In genomic region chr1:88621214-88621613, GRCm38 (mm10) we compare ENCODE assay signal across 30 mouse cellular contexts.
DNase-seq lines count a peak whose midpoint lies in the region; ATAC-seq and TF ChIP-seq lines count a peak whose summit lies in the region.
"Had no signal": no experiment of that assay in that cellular context is flagged by ENCODE, and none has a peak within 500 bp of the region (broad histone marks: within the 10 kb centered on the region; RNA-seq: fewer than 3 reads in every experiment).

No protein-coding gene starts in this region.

- no peak for TF ChIP-seq POLR2A in thymus, adult 2 months (IDR thresholded peaks at IDR 0.05; ENCODE audit: control insufficient read depth, extremely low read depth, insufficient read depth, low read length, poor library complexity)

- peak overlapping the region; percentile 99 for H3K27ac ChIP-seq in thymus, adult 2 months (ENCODE audit: control insufficient read depth, insufficient read depth, low read length)
- H3K27ac ChIP-seq: embryonic facial prominence, embryonic 12.5 days; heart, adult 2 months; hindbrain, postnatal 0 days; kidney, postnatal 0 days; limb, embryonic 13.5 days; macrophage; neural tube, embryonic 12.5 days; stomach, embryonic 15.5 days had no signal

- peak; percentile 28 to 45 for DNase-seq in kidney, postnatal 4 days
- no peak for DNase-seq in kidney, postnatal 25 days
- DNase-seq in thymus, adult 2 months = peak; percentile 38
- DNase-seq in thymus, postnatal 10 days (ENCODE audit: low spot score in 2 of 2) = no peak
- peak; percentile 38 for DNase-seq in thymus, postnatal 25 days
- no peak for DNase-seq in yolk sac, embryonic 10.5 days (ENCODE audit: low spot score)
- no peak for DNase-seq in heart, adult 8-10 months (ENCODE audit: low spot score)
- DNase-seq: adrenal gland, postnatal 25 days; B cell, adult 2 months; cerebellum, adult 11-12 months; cerebellum, adult 9-11 months; embryo, embryonic 11 days; gastrocnemius, postnatal 25 days; heart, adult 2 months; heart, postnatal 14 days; kidney, adult 8-10 months; liver, postnatal 0 days had no signal

- no peaks in the 10 kb centered on the region for H3K36me3 ChIP-seq in thymus, adult 2 months (ENCODE audit: control insufficient read depth, insufficient read depth, low read length)
- H3K36me3 ChIP-seq: embryonic facial prominence, embryonic 12.5 days; heart, embryonic 13.5 days; limb, embryonic 13.5 days; neural tube, embryonic 12.5 days; stomach, embryonic 15.5 days had no signal

- no peak overlapping the region for H3K4me3 ChIP-seq in thymus, adult 2 months (ENCODE audit: control insufficient read depth, insufficient read depth, low read length)
- H3K4me3 ChIP-seq: embryonic facial prominence, embryonic 12.5 days; heart, adult 2 months; heart, embryonic 13.5 days; limb, embryonic 13.5 days; neural tube, embryonic 12.5 days; stomach, embryonic 15.5 days had no signal

- no peaks in the 10 kb centered on the region for H3K27me3 ChIP-seq in thymus, adult 2 months (ENCODE audit: control insufficient read depth, insufficient read depth, low read length)
- H3K27me3 ChIP-seq: embryonic facial prominence, embryonic 12.5 days; heart, embryonic 13.5 days; limb, embryonic 13.5 days; neural tube, embryonic 12.5 days; stomach, embryonic 15.5 days had no signal

- TF ChIP-seq CTCF in thymus, adult 2 months (IDR thresholded peaks at IDR 0.05; ENCODE audit: borderline replicate concordance, control insufficient read depth, extremely low read depth, insufficient read depth, low read length, poor library complexity) = no peak

- ATAC-seq in granulocyte monocyte progenitor cell, adult 5-6 weeks (replicated peaks; ENCODE audit: poor library complexity, severe bottlenecking) = 0 out of 2 replicates have a peak, but pooled peaks have one; percentile 30
- ATAC-seq: forebrain, embryonic 14.5 days; hindbrain, postnatal 0 days; intestine, embryonic 16.5 days; liver, postnatal 0 days; lung, postnatal 0 days; midbrain, embryonic 16.5 days had no signal

- WGBS in thymus, adult 2 months = 43% methylated on average over 2 of the region's 2 CpGs

- H3K4me1 ChIP-seq in thymus, adult 2 months (replicated peaks; ENCODE audit: control insufficient read depth, insufficient read depth, low read length) = peaks cover 33% of the 10 kb centered on the region
- H3K4me1 ChIP-seq: stomach, embryonic 15.5 days had no signal

Comparison
In these comparisons a context has a peak if more than half of its experiments do, and no peak if none do; other contexts are left out.
1. DNase-seq: peak in kidney, postnatal 4 days (2 of 2), thymus, adult 2 months (single experiment) and thymus, postnatal 25 days (single experiment); none in kidney, postnatal 25 days (0 of 2), thymus, postnatal 10 days (0 of 2), yolk sac, embryonic 10.5 days (single experiment) and heart, adult 8-10 months (single experiment).